Mouse (Mus musculus) retina, adult 2 months (tissue): ENCODE measurements around the gene Rgs3.
"Not testable (repeated sequence)": the region's sequence is repeated elsewhere in the genome, so short reads cannot be mapped to it uniquely, and the experiment has no call there.

Experiments used
- DNase-seq: peaks from one replicate; pipeline ENCODE4 v3.0.0-alpha.2; 2012; ENCODE audit warnings: low read depth, low spot score

The Rgs3 gene

GRCm38 (mm10) chr4:62551966-62552365 lies 7.7 kb upstream of the Rgs3 start:
- DNase-seq, result no peak

- DNase-seq, result no peak
These were observed 2.2 kb upstream of the Rgs3 start for GRCm38 (mm10) chr4:62557436-62557835.

- peak; percentile 63 for DNase-seq
These were observed 1.4 kb downstream of the Rgs3 start for GRCm38 (mm10) chr4:62560963-62561629.

GRCm38 (mm10) chr4:62561630-62562001 lies 2.0 kb downstream of the Rgs3 start:
- no peak for DNase-seq

GRCm38 (mm10) chr4:62562006-62562405 lies 2.4 kb downstream of the Rgs3 start:
- no peak for DNase-seq

- DNase-seq, result no peak
These were observed 6.9 kb downstream of the Rgs3 start for GRCm38 (mm10) chr4:62566530-62566929.

- DNase-seq, result no peak
These were observed 8.0 kb downstream of the Rgs3 start for GRCm38 (mm10) chr4:62567696-62568095.

GRCm38 (mm10) chr4:62568359-62568758 lies 8.7 kb downstream of the Rgs3 start:
- DNase-seq, result no peak

GRCm38 (mm10) chr4:62569603-62570002 lies 10.0 kb downstream of the Rgs3 start:
- no peak for DNase-seq

- DNase-seq, result no peak
These were observed 10.4 kb downstream of the Rgs3 start for GRCm38 (mm10) chr4:62570029-62570428.

- DNase-seq, result no peak
These were observed 23.0 kb downstream of the Rgs3 start for GRCm38 (mm10) chr4:62582365-62583264.

GRCm38 (mm10) chr4:62583265-62584092 lies 23.8 kb downstream of the Rgs3 start:
- DNase-seq, result no peak

GRCm38 (mm10) chr4:62587067-62587466 lies 27.4 kb downstream of the Rgs3 start:
- no peak for DNase-seq

- no peak for DNase-seq
These were observed 31.2 kb downstream of the Rgs3 start for GRCm38 (mm10) chr4:62590878-62591277.

- DNase-seq, result no peak
These were observed 31.7 kb downstream of the Rgs3 start for GRCm38 (mm10) chr4:62591326-62591725.

- DNase-seq, result not testable (repeated sequence)
These were observed 34.0 kb downstream of the Rgs3 start for GRCm38 (mm10) chr4:62593546-62594240.

GRCm38 (mm10) chr4:62594442-62594841 lies 34.8 kb downstream of the Rgs3 start:
- DNase-seq, result no peak

GRCm38 (mm10) chr4:62596051-62596450 lies 36.4 kb downstream of the Rgs3 start:
- DNase-seq, result no peak

- no peak for DNase-seq
These were observed 40.9 kb downstream of the Rgs3 start for GRCm38 (mm10) chr4:62600549-62600948.

GRCm38 (mm10) chr4:62603607-62604006 lies 44.0 kb downstream of the Rgs3 start:
- no peak for DNase-seq

GRCm38 (mm10) chr4:62604094-62604493 lies 44.4 kb downstream of the Rgs3 start:
- no peak for DNase-seq
